Mouse (Mus musculus): ENCODE measurements around the gene Treh. TPM values are rescaled to one million over a fixed set of nuclear protein-coding genes. Genes with fewer than 3 reads are reported as not detected.

Treh gene
- polyA plus RNA-seq, 1 experiment: not detected

DNA sequence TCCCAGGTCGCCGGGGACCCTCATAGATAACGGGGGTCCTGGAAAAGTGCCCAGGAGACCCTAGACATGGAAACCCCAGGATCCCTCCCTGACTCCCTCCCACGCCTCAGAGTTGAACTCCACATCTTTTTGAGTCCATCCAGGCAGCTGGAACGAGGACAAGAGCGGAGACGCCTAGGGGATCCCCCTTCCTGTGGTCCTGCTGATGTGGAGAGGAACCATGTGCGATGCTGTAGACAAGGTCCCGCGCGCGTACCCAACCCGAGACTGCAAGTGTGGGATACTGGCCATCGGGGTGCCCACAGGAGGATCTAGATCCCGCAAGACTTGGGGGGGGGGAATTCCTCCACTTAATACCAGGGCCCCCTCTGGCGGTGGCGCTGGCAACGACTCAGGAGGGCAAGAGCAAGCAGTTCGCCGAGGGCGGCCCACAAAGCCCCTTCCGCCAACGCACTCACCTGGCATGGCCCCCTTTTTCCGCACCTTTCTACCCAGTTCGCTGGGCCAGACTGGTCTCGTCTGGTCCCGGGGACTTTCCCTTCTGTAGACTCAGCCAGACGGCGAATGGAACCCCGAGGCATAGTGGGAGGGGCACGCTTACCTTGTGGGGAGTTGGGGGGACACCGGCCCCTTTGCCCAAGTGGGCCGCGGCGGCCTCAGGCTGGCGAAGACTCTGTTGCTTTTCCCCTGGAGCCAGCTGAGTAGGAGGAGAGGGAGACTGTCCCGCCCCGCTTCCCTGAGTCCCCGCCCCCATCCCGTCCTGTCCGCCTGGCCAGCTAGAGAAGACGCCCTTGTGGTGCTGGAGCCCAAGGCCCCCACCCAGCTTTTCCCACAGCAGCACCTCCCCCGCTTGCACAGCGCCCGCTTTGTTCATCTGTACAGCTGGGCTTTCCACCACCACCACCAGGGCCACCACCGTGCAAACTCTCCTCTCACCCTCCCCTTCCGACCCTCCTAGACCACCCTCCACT, 61.8 kb downstream of the Treh start, which contains the start of gene Phldb1:
Phldb1 (minus strand) TSS at position 675 of the 971 bp plus-strand sequence.
- TF ChIP-seq GATA1 (IDR thresholded peaks at IDR 0.05; ENCODE audit: low read length): no peak

DNA sequence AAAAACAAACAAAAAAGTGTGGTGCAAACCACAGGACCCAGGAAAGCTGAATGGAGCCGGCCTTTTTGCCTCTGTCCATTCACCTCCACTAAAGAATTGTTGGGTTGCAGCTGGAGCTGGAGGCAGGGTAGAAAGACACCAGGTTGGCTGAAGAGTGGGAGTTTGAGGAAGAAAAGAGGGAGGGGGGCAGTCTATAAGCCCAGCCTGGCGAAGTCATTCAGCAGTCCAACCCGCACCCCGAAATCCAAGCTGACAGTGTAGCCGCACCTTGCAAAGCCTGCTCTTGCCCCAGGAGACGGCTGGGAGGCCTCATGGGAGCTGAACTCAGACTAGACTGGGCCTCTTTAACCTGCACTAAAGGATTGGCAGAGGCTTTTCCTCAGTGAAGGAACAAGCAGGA, 62.9 kb downstream of the Treh start:
- TF ChIP-seq GATA1 (IDR thresholded peaks at IDR 0.05; ENCODE audit: low read length): no peak

Other genes with a start within 250 kb of the Treh start
- not detected in 2 replicates for gene Foxr1, start 232.1 kb upstream of the Treh start, polyA plus RNA-seq (2012)
- gene Upk2, start 218.3 kb upstream of the Treh start, polyA plus RNA-seq (2012): not detected in 2 replicates
- gene Bcl9l, start 190.4 kb upstream of the Treh start, polyA plus RNA-seq (2012): 0.10 and 0.19 TPM in 2 replicates
- not detected in 2 replicates for gene Cxcr5, start 111.4 kb upstream of the Treh start, polyA plus RNA-seq (2012)
- gene Ddx6, start 68.3 kb upstream of the Treh start, polyA plus RNA-seq (2012): 21.7 and 25.6 TPM in 2 replicates
- gene Phldb1, start 62.0 kb downstream of the Treh start, polyA plus RNA-seq (2012): 9.0 and 9.3 TPM in 2 replicates
- gene Arcn1, start 94.6 kb downstream of the Treh start, polyA plus RNA-seq (2012): 10.5 and 18.3 TPM in 2 replicates
- 0.94 and 1.0 TPM in 2 replicates for gene Ift46, start 94.7 kb downstream of the Treh start, polyA plus RNA-seq (2012)
- 0.17 TPM in 1 of 2 replicates, not detected in the other for gene Tmem25, start 126.1 kb downstream of the Treh start, polyA plus RNA-seq (2012)
- gene Ttc36, start 129.8 kb downstream of the Treh start, polyA plus RNA-seq (2012): 0.45 and 0.76 TPM in 2 replicates
- gene Kmt2a, start 208.1 kb downstream of the Treh start, polyA plus RNA-seq (2012): 12.4 and 13.1 TPM in 2 replicates
- gene Atp5l, start 247.5 kb downstream of the Treh start, polyA plus RNA-seq (2012): 49.1 and 57.0 TPM in 2 replicates

All from G1E-ER4 (cell line).